Mouse (Mus musculus): ENCODE results near the gene Srsf5.
"Not testable (repeated sequence)": the region's sequence is repeated elsewhere in the genome, so short reads cannot be mapped to it uniquely, and the experiment has no call there.

The Srsf5 gene

GRCm38 (mm10) chr12:80945334-80945995, at the start of gene Srsf5:
Gene Srsf5, plus strand, starts transcription at chr12:80945504.
- in situ Hi-C loops (cut with MboI, MseI) = no loop called here

GRCm38 (mm10) chr12:80909631-80910030, 35.7 kb upstream of the Srsf5 start:
- in situ Hi-C loops (cut with MboI, MseI) = no loop called here

- in situ Hi-C loops (cut with MboI, MseI) = no loop called here
Measured at GRCm38 (mm10) chr12:80917764-80918163, 27.5 kb upstream of the Srsf5 start.

DNA sequence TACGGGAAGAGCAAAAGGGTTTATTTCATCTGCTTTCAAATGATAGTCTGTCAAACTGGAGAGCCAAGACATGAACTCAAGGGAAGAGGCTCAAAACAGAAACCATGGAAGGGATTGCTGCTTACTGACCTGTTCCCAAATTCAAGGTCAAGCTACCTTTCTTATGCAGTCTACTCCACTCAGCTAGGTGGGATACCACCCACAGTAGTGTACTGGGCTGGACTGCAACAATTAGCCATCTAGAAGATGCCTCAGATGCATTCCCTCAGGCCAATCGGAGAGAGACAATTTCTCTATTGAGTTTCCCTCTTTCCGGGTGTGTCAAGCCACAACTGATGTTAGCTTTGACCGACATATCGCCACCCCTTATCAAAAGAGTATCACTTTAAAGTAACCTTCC, 24.0 kb upstream of the Srsf5 start:
- in situ Hi-C loops (cut with MboI, MseI) = no loop called here

GRCm38 (mm10) chr12:80922869-80923268, 22.4 kb upstream of the Srsf5 start:
- in situ Hi-C loops (cut with MboI, MseI) = no loop called here

DNA sequence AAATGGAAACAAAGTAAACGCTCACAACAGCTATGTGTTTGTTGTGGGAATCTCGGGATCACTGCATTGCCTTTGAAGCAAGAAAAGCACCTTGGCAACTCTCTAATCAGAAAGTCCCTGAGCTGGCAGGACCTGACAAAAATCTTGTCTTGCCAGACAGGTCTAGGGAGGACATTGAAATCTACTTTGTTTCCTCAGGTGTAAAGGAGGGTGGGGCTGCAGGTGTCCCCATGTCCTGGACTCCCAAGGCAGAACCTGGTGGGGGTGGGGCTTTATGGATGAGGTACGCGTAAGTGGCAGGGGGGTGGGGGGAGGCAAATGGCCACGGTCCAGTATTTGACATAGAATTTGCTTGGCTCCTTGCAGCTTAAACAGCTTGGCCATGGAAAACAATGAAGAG, 21.7 kb upstream of the Srsf5 start:
- in situ Hi-C loops (cut with MboI, MseI) = no loop called here

- in situ Hi-C loops (cut with MboI, MseI) = no loop called here
Measured at GRCm38 (mm10) chr12:80924205-80924604, 21.1 kb upstream of the Srsf5 start.

- in situ Hi-C loops (cut with MboI, MseI) = no loop called here
Measured at GRCm38 (mm10) chr12:80925919-80926318, 19.4 kb upstream of the Srsf5 start.

DNA sequence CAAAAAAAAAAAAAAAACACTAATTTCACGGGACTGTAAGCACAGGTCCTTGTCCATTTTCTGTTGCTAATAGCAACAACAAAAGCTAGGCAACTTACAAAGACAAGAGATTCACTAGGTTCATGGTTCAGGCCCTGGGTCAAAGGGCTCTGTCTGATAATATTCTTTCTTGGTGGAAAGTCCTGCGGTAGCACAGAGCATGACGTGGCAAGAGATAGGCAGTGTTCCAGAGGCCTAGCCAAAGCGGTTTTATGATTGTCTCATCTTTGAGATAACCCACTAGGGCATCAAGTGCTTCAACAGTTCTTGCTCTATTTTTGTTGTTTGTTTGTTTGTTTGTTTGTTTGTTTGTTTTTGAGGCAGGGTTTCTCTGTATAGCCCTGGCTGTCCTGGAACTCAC, 18.8 kb upstream of the Srsf5 start:
- in situ Hi-C loops (cut with MboI, MseI) = no loop called here

DNA sequence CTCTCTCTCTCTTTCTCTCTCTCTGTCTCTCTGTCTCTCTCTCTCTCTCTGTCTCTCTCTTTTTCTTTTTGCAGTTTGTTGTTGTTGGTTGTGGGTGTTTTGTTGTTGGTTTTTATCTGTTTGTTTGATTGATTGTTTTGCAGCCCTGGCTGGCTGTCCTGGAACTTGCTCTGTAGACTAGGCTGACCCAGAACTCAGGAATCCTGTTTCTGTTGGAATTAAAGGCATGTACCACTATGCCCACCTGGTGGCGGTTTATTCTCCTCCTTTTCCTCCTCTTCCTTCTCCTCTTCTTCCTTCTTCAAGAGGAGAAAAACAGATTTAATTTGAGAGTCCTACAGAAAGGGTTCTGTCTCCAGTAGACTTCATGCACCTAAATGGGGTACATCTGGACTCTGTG, 17.8 kb upstream of the Srsf5 start:
- in situ Hi-C loops (cut with MboI, MseI) = no loop called here

- in situ Hi-C loops (cut with MboI, MseI) = no loop called here
Measured at GRCm38 (mm10) chr12:80928881-80929280, 16.4 kb upstream of the Srsf5 start.

GRCm38 (mm10) chr12:80930141-80930540, 15.2 kb upstream of the Srsf5 start:
- in situ Hi-C loops (cut with MboI, MseI) = no loop called here

- in situ Hi-C loops (cut with MboI, MseI) = no loop called here
Measured at GRCm38 (mm10) chr12:80931402-80932140, 13.7 kb upstream of the Srsf5 start.

- in situ Hi-C loops (cut with MboI, MseI) = no loop called here
Measured at GRCm38 (mm10) chr12:80932865-80933264, 12.4 kb upstream of the Srsf5 start.

DNA sequence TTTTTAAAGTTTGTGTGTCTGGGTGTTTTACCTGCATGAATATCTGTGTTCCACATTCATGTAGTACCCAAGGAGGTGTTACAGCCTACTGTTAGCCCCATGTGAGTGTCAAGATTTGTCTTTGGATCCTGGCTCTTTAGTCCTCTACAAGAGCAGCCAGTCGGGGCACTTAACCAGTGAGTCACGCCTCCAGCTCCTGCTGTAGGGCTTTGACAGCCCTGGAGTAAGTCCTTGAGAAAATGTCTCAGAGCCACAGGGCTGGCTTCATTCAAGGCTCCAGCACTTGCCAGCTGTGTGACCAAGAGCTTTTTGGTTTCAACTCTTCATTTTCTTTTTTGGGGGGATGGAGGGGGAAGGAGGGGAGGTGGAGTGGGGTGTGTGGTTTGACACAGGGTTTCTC, 8.6 kb upstream of the Srsf5 start:
- in situ Hi-C loops (cut with MboI, MseI) = no loop called here

DNA sequence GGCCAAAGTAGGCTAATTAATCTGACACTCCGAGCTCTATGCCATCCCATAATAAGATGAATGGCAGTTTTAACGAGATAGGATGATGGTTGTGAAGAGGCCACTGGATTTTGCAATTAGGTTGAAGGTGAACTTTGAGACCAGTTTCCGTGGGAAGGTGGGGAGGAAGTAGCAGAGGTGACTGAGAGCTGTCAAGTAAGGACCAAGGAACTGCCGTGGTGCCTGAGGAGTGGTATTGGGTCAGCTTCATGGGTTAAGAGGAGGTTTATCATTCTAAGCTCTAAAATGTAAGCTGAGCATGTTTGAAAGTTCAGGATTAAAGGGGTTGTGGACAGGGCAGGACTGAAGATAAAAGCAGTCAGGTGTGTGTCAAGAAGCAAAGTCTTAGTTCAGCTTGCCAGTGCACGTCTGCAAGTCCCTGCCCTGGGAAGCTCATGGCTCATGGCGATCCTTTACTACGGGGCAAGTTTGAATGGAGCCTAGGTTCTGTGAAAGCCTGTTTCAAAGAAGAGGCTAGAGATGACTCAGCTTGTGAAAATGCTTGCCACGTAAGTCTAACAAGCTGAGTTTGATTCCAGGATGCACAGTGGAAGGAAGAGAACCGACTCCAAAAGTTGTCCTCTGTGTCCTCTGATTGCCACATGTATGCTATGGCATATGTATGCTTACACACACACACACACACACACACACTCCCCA, 7.8 kb upstream of the Srsf5 start:
- in situ Hi-C loops (cut with MboI, MseI) = no loop called here

DNA sequence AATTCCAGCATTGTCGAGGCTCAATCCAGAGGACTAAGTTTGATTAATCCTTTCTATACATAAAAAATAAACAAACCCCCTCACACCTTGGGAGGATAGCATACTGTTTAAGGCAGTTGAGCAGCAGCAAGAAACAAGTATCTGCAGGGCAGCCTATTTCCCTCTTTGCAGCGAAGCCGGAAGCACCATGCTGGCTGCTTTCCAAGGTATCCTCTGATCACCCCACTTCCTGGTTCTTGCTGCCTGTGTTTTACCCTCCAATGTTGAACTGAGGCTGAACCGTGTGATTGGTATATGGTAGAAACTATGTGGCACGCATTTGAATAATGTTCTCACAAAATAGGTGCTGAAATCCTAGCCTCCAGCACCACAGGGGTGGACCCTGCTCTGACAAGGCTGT, 6.7 kb upstream of the Srsf5 start:
- in situ Hi-C loops (cut with MboI, MseI) = no loop called here

GRCm38 (mm10) chr12:80939165-80939564, 6.1 kb upstream of the Srsf5 start:
- in situ Hi-C loops (cut with MboI, MseI) = no loop called here

DNA sequence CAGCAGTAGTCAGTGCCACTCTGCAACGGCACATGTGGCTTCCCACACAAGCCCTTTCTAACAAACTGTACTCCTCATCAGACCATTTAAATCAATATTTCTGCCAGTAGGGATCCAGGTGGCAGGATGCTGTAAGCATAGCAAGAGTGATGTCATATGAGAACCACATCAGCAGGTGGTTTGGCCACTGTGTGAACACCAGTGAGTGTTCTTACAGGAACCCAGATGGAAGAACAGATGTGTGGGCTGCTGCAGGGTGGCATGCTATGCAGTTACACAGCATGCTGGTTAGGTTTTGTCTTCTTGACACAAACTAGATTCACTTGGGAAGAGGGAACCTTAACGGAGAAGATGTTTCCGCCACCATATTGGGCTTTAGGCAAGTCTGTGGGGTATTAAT, 3.4 kb upstream of the Srsf5 start:
- in situ Hi-C loops (cut with MboI, MseI) = no loop called here

GRCm38 (mm10) chr12:80943395-80943794, 1.9 kb upstream of the Srsf5 start:
- in situ Hi-C loops (cut with MboI, MseI) = no loop called here

GRCm38 (mm10) chr12:80944204-80944603, 1.1 kb upstream of the Srsf5 start:
- in situ Hi-C loops (cut with MboI, MseI) = no loop called here

- in situ Hi-C loops (cut with MboI, MseI) = not testable (repeated sequence)
Measured at GRCm38 (mm10) chr12:80944963-80945333, 356 bp upstream of the Srsf5 start.

- in situ Hi-C loops (cut with MboI, MseI) = no loop called here
Measured at GRCm38 (mm10) chr12:80945996-80946355, 672 bp downstream of the Srsf5 start.
